Mouse (Mus musculus): ENCODE results near the gene Bgn.
A peak's percentile ranks its signal among the peaks of the same experiment; 100 is the strongest.

Bgn gene

DNA sequence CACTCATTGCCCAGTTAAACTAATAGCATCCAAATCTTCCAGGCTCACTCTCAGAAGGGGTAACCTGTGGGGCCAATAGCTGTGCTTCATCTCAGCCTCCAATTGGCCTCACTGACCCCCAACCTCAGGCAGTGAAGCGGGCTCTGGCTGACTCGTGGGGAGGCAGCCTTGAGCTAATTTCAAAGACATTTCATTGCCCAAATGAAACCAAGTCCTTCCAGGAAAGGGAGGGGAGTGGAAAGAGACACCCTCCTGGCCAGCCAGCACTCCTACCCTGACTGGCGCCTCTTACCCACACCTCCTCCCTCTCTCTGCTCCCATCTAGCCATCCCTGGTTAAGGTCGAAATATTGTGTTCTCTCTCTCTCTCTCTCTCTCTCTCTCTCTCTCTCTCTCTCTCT lies 6.8 kb downstream of the Bgn start:
- no peak for DNase-seq (ENCODE audit: low spot score in 2 of 2)

DNA sequence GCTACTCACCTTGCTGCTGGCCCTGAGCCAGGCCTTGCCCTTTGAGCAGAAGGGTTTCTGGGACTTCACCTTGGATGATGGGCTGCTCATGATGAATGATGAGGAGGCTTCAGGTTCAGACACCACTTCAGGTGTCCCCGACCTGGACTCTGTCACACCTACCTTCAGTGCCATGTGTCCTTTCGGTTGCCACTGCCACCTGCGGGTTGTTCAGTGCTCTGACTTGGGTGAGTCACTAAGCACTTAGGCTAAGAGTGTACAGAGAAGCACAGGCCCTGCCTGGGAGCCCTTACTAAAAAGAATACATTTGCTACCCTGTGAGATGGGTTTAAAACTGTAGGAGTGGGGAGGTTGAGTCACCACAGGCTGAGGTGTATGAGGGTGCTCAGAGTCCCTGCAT lies 7.4 kb downstream of the Bgn start:
- no peak for DNase-seq (ENCODE audit: low spot score in 2 of 2)

DNA sequence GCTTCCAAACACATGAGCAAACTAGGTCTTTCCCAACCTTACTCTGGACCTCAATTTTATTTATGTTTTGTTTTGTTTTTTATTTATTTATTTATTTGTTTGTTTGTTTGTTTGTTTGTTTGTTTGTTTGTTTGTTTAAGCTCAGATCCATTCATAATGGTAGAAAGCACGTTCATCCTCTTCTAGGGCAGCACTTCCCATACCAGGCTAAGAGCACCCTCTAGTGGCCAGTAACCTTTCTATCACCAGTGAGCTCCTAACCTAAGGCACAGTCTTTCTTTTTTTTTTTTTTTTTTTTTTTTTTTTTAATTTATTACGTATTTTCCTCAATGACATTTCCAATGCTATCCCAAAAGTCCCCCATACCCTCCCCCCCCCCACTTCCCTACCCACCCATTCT lies 10.2 kb downstream of the Bgn start:
- peak; percentile 31 to 41 for DNase-seq (ENCODE audit: low spot score in 2 of 2)

GRCm38 (mm10) chrX:73496746-73497145 lies 13.3 kb downstream of the Bgn start:
- no peak for DNase-seq (ENCODE audit: low spot score in 2 of 2)

GRCm38 (mm10) chrX:73505130-73505735 lies 21.8 kb downstream of the Bgn start:
- DNase-seq (ENCODE audit: low spot score in 2 of 2) = no peak

DNA sequence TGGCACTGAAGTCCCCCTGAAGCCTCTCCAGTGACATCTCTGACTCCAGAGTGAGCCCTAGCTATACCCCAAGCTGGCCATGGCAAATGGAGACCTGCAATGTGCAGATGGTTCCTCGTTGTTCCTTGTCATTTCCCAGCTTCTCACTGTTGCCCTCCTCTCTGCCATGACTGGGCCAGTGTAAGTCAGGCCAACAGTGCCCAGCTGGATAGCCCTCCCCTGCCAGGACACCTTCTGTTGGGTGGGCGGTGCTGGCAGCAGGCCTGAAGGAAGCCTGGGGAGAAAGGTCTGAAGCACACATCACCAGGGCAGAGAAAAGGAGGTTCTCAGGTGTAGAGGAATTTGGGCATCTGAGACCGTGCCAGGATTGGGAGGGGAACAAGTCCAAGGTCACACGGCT lies 23.2 kb downstream of the Bgn start:
- no peak for DNase-seq (ENCODE audit: low spot score in 2 of 2)

GRCm38 (mm10) chrX:73509209-73509608 lies 25.8 kb downstream of the Bgn start:
- no peak for DNase-seq (ENCODE audit: low spot score in 2 of 2)

DNA sequence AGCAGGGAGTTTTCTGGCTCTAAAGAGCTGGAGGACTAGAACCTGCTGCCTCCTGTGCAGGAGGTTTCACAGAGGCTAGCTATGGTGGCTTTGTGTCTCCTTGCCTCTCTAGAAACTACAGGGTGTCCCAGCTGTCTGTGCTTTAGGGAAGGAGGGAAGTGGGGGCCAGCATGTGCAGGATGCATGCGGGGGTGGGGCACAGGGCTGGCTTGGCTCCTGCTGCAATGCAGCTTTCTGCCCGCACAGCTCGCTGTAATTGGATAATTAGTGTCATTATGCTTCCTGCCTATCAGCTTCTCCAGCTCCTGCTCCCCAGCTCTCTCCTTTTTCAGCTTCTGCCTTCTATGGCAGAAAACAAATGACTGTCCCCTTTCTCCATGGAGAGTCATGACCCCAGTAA lies 29.5 kb downstream of the Bgn start:
- peak in 1 of 2 experiments; percentile 25 for DNase-seq (ENCODE audit: low spot score in 2 of 2)

GRCm38 (mm10) chrX:73516556-73516955 lies 33.2 kb downstream of the Bgn start:
- DNase-seq (ENCODE audit: low spot score in 2 of 2) = no peak

DNA sequence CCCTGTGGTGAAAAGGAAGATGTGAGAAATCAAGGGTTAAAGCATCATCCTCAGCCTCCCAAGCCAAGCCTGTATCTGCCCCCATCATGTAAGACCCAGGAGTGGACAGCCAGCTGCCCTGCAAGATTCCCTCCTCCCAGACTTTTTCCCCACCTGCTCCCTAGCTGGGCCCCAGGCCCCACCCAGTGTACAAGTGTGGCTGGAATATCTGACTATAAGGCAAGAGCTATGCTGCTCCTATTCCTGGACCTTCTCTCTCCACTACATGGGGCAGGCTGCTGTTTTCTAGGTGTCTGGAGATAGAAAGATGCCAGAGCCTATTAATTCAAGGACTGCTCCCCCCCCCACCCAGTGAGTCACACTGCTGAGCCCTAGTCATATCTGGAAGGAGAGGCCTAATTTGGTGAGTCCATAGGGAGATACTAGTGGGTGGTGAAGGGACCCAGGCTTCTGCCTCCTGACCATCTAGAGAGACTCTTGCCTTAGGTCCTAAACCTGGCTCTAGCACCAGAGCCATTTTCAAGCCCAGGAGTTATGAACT lies 33.7 kb downstream of the Bgn start:
- no peak for DNase-seq (ENCODE audit: low spot score in 2 of 2)

DNA sequence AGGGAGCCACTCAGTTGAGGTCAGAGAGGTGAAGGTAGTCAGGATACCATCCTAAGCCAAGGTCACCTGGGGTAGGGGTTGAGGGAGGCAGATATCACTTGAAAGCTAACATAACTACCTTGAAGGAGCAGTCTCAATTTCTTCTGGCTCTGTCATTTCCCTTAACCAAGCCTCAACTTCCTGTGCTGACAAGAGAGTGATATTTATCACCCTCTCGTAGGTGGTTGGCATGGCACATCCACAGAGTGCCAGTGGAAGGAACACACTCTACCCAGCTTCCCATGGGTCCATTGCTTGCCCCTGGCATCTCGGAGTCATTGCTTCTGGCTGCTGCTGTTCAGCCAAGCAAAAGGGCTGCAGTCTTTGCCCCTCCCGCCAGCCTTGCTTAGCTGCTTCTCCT lies 37.3 kb downstream of the Bgn start:
- DNase-seq (ENCODE audit: low spot score in 2 of 2) = no peak

GRCm38 (mm10) chrX:73524318-73525222 lies 41.2 kb downstream of the Bgn start:
- no peak for DNase-seq (ENCODE audit: low spot score in 2 of 2)

DNA sequence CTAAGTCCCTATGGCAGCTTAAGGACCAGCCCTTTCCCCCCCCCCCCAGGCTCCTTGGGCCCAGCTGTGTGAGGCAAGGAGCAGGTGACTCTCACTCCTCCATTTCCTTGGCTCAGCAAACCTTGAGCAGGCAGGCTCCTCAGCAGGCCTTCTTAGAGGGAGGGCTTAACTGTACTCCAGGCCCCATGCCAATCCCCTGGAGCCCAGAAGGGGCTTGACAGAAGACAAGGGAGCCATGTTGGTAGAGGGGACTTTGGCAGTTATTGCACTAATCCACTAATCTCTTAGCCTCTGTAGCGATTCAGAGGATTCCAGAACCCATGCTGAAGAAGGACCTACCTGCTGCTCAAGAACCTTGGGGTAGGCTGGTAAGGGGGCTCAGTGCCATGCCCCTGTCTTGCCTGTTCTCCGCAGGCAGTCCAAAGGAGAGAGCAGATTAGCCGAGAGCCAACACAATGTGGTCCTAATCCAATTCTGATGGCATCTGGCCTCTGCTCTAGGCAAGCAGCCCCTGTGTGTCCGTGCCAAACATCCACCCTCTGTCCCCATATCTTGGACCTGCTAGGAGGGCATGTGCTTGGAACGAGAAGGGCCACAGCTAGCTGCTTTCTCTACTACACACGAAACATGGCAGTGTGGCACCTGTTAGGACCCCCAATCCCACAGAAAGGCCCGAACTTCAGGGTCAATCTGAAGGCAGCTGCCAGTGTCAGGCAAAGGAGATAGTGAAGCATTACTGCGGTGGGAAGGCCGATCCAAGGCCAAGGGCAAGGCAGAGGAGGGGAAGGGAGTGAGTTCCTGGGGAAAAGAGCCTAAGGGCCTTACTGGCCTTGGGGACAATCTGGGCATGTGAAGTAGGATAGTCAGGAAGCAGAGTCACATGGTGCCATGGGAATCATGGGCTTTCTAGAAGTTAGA lies 42.1 kb downstream of the Bgn start:
- DNase-seq (ENCODE audit: low spot score in 2 of 2) = no peak

- no peak for DNase-seq (ENCODE audit: low spot score in 2 of 2)
Measured at GRCm38 (mm10) chrX:73526410-73526887, 43.0 kb downstream of the Bgn start.

- DNase-seq (ENCODE audit: low spot score in 2 of 2) = no peak
Measured at GRCm38 (mm10) chrX:73537875-73538274, 54.5 kb downstream of the Bgn start.

DNA sequence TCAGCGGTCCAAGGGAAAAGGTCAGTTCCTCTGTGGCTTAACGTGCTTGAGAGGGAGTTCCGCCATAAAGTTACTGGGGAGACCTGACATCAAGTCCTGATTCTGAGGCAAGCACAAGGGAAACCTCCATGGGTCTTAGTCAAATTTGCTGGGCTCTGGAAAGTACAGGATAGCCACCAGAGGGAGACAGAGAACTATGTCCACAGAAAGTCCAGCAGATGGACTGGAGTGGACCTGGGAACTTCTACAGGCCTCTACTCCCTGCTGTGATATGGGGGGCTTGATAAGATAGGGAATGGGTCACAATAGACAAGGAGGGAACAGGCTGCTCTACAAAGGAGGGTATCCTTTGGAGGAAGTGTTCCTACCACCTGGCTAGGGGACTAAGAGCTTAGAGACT lies 59.9 kb downstream of the Bgn start:
- DNase-seq (ENCODE audit: low spot score in 2 of 2) = no peak

Data from frontal cortex, postnatal 10 days (tissue).